Mouse (Mus musculus): ENCODE data around the gene Veph1.

DNA sequence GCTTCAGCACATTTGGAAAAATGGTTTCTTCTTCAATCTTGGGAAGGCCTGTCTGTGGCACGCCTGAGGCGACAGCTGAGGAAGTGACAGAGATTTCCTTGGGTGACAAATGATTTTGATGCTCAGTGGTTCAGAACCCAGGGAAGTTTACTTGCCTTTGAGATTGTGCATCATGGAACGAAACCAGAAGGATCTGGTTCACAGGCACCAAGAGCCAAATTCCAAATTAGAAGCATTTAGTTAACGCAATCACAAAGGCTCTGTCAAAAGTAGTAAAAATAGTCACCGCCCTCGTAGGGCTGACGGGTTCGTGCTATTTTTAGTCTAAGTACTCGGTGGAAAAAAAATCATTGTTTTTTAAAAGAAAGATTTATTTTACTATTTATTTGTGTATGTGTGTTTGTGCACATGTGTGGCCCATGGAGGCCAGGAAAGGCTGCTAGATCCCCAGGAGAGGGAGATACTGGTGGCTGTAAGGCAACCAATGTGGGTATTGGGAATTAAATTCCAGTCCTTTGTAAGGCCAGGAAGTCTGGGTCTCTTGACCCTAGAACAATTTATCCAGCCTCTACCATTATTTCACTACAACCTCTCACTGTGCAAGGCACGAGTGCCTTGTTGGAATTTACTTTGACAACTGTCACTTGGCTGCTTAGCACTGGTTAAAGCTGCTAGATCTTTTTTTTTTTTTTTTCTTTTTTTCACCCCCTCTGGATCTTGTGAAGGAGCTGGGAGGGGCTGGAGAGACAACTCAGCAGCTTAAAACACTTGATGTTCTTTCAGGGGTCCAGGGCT lies 246.3 kb downstream of the Veph1 start:
- TF ChIP-seq CTCF (IDR thresholded peaks at IDR 0.05; ENCODE audit: extremely low read depth, insufficient read depth, insufficient read length, insufficient replicate concordance) (no peak), POLR2A (IDR thresholded peaks at IDR 0.05; ENCODE audit: low read depth, low read length) (no peak)

All from spleen, adult 2 months (tissue).